Mouse (Mus musculus) myocyte (in vitro differentiated cells): ENCODE measurements around the gene Susd4.

Source experiments
- MYOD1 ChIP-seq, 3 experiments: IDR thresholded peaks; one replicate each; pipeline ENCODE4 v1.6.1; 2011; ENCODE audit warnings: control low read depth in 2 of 3, low read depth in 2 of 3, mild to moderate bottlenecking in 2 of 3, moderate library complexity in 1 of 3; ENCODE audit not compliant: insufficient read length in 2 of 3, control insufficient read depth in 1 of 3
- POLR2A ChIP-seq: IDR thresholded peaks from one replicate; pipeline ENCODE4 v1.6.1; 2011; ENCODE audit warnings: low read depth, mild to moderate bottlenecking, control low read depth, moderate library complexity; ENCODE audit not compliant: insufficient read length
- POLR2AphosphoS2 ChIP-seq: IDR thresholded peaks from one replicate; pipeline ENCODE4 v1.6.1; 2011; ENCODE audit warnings: low read depth, control low read depth; ENCODE audit not compliant: insufficient read length
- SRF ChIP-seq: IDR thresholded peaks from one replicate; pipeline ENCODE4 v1.6.1; 2011; ENCODE audit warnings: low read depth; ENCODE audit not compliant: control insufficient read depth, insufficient read length
- TCF12 ChIP-seq: IDR thresholded peaks from one replicate; pipeline ENCODE4 v1.6.1; 2011; ENCODE audit warnings: mild to moderate bottlenecking, control low read depth; ENCODE audit not compliant: poor library complexity, insufficient read depth, severe bottlenecking

- TF ChIP-seq POLR2AphosphoS2 (no peak), MYOD1 (IDR thresholded peaks at IDR 0.05; ENCODE audit: control insufficient read depth in 1 of 3, insufficient read length in 2 of 3, low read depth in 2 of 3) (no peak), TCF12 (no peak), POLR2A (no peak), SRF (no peak)
Observed at GRCm38 (mm10) chr1:182849556-182849955, 85.9 kb downstream of the Susd4 start.
